Mouse (Mus musculus) kidney, postnatal 4 days (tissue): ENCODE data around the gene Kdm6b.

Experiments
- DNase-seq, 2 experiments: peaks; one replicate each; pipeline ENCODE4 v3.0.0; 2021; ENCODE audit warnings: mixed read lengths in 2 of 2

The Kdm6b gene

DNA sequence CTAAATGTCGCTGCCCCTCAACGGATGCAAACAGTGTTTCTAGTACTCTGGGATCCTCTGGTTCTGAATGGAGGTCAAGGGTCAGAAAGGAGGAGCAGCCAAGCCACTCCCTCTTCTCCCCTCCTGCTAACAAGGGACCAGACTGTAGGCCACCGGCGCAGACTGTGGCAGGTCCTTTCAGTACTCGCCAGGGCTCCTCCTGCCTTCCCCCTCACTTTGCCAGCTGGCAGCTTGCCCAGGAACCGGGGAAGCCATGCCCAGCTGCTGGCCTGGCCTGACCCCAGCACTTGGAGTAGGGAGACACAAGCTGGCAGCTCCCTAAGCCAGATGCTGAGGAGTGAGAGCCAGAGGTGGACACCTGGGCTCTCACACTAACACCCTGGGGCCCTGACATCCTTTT lies 48.6 kb downstream of the Kdm6b start:
- DNase-seq, result peak; percentile 95 to 96

DNA sequence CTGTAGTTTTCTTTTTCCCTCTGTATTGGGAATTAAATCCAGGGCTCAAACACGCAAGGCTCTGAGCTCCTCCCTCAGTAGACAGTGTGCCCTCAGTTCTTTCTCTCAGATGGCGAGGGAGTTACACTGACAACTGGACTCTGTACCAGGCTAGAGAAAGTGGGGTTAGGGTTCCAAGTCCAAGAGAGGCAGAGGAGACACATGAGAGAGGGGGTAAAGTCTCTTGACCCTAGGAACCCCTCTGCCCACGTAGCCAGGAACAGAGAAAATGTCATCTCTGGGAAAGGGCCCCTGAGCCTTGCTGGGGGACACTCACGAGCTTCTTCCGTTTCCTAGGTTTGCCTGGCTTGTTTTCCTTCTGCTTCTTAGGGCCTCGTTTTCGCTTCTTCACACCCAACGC lies 49.1 kb downstream of the Kdm6b start:
- DNase-seq, result no peak

- DNase-seq, result no peak
Observed at GRCm38 (mm10) chr11:69362479-69362878, 51.0 kb downstream of the Kdm6b start.

GRCm38 (mm10) chr11:69362021-69362420 lies 51.5 kb downstream of the Kdm6b start:
- no peak for DNase-seq

- no peak for DNase-seq
Observed at GRCm38 (mm10) chr11:69357690-69358089, 55.8 kb downstream of the Kdm6b start.

DNA sequence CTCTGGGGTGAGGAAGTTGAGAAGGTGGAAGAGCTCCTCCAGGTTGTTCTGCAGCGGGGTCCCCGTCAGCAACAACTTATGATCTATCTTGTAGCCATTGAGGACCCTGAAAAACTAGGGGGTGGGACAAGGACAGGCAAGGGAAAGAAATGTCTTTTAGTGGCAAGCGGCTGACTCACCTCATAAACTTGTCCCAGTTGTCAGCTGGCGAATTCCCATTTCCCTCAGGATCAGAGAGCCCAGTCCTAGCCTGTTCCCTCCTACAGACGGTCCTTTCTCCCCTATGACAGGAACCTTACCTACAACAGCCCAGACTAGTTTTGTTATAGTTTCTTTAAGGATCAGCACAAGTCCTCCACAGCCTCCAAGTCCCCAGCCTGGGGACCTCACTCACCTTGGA lies 56.9 kb downstream of the Kdm6b start:
- no peak for DNase-seq
